Mouse (Mus musculus) hindbrain, embryonic 16.5 days (tissue): ENCODE measurements around the gene Sh2d2a. TPM values are rescaled to one million over a fixed set of nuclear protein-coding genes. Genes with fewer than 3 reads are reported as not detected.
"Not testable (repeated sequence)": the region's sequence is repeated elsewhere in the genome, so short reads cannot be mapped to it uniquely, and the experiment has no call there.

Experiments
- ATAC-seq: fragments of 200-750 bp; cut with Nextera tagmentation; 2 replicates; pipeline ENCODE4 v1.8.0; 2017; ENCODE audit warnings: moderate TSS enrichment, moderate library complexity
- H3K27ac ChIP-seq: fragments of 300-500 bp; sonication (generic); 2 replicates; pipeline ENCODE4 v1.5.1; 2014; ENCODE audit warnings: low read depth, mild to moderate bottlenecking, control low read depth, low read length, moderate library complexity
- H3K27me3 ChIP-seq: fragments of 300-500 bp; sonication (generic); replicated peaks from 2 replicates; pipeline ENCODE4 v1.6.1; 2014; ENCODE audit warnings: low read length; ENCODE audit not compliant: control insufficient read depth, insufficient read depth
- H3K36me3 ChIP-seq: fragments of 300-500 bp; sonication (generic); 2 replicates; pipeline ENCODE4 v1.6.1; 2014; ENCODE audit warnings: mild to moderate bottlenecking, low read length, moderate library complexity, mixed read lengths; ENCODE audit not compliant: control insufficient read depth, insufficient read depth
- H3K4me1 ChIP-seq: fragments of 300-500 bp; sonication (generic); 2 replicates; pipeline ENCODE4 v1.6.1; 2014; ENCODE audit warnings: low read depth, low read length; ENCODE audit not compliant: control insufficient read depth, insufficient read depth
- H3K4me2 ChIP-seq: fragments of 300-500 bp; sonication (generic); 2 replicates; pipeline ENCODE4 v1.6.1; 2014; ENCODE audit warnings: mild to moderate bottlenecking, low read length, control low read depth, moderate library complexity
- H3K4me3 ChIP-seq: fragments of 300-500 bp; sonication (generic); 2 replicates; pipeline ENCODE4 v1.5.1; 2014; ENCODE audit warnings: mild to moderate bottlenecking, low read length, control low read depth, moderate library complexity
- H3K9ac ChIP-seq: fragments of 300-500 bp; sonication (generic); 2 replicates; pipeline ENCODE4 v1.6.1; 2014; ENCODE audit warnings: low read depth, mild to moderate bottlenecking, control low read depth, low read length, moderate library complexity
- H3K9me3 ChIP-seq: fragments of 300-500 bp; sonication (generic); 2 replicates; pipeline ENCODE4 v1.6.1; 2014; ENCODE audit warnings: mild to moderate bottlenecking, low read length, moderate library complexity; ENCODE audit not compliant: control insufficient read depth
- WGBS: fragments of 180-500 bp; shearing (Covaris S2); extraction: QIAGEN DNeasy Blood & Tissue Kit; methylation state at CpG from one replicate; pipeline ENCODE4 v1.1.7; 2014; 5-methylcytosine and 5-hydroxymethylcytosine counted together
- polyA plus RNA-seq: library from polyadenylated mRNA; unstranded; fragments of >200 nt; fragmentation: Nextera tagmentation; extraction: Ambion mirVana; gene quantifications from 2 replicates; pipeline ENCODE4 v1.2.1, GENCODE M21; 2015

Gene Sh2d2a
- polyA plus RNA-seq, 1 experiment from 2014 or later = not detected

DNA sequence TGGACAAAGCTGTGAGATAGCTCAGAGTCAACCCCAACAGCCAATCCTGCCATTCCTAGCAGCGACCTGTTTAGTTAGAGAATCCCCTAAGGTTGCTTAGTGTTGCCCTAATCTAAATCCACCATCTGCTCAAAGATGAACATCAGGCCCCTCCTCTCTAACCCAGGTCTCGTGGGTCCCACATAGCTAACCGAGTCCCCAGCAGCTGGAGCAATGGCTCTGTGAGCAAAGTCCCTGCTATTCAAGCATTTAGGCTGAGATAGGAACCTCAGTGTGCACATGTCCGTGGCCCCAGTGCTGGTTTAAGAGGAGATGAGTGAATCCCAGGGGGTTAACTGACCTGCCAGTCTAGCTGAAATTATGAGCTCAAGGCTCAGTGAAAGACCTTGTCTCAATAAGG is 369 bp upstream of the Sh2d2a start:
- no peaks in the 10 kb centered on the region for H3K4me1 ChIP-seq
- no peaks in the 10 kb centered on the region for H3K27me3 ChIP-seq
- H3K4me3 ChIP-seq = no peak overlapping the region
- H3K9ac ChIP-seq = no peak overlapping the region
- ATAC-seq = no peak
- H3K9me3 ChIP-seq = no peaks in the 10 kb centered on the region
- 71% methylated on average over 4 of the region's 4 CpGs for WGBS
- H3K4me2 ChIP-seq = no peak overlapping the region
- H3K36me3 ChIP-seq = no peaks in the 10 kb centered on the region
- H3K27ac ChIP-seq = no peak overlapping the region

DNA sequence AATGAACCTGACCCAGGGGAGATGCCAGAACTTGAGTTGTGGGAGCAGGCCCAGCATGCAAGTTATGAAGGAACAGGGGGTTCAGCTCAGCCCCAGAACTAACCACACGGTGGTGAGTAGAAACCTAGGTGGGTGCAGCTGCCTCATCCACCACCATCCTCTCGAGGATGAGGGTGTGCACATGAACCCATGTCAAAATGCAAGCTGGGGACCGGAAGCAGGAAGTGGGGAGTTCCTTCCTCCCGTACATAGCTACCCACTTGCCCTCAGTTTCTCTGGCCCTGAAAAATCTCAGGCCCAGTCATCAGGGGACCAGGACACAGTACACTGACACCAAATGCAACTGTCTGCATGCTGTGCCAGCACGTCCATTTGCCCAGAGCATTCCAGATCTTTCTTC is 1.1 kb downstream of the Sh2d2a start:
- H3K36me3 ChIP-seq = no peaks in the 10 kb centered on the region
- no peaks in the 10 kb centered on the region for H3K27me3 ChIP-seq
- no peak overlapping the region for H3K4me2 ChIP-seq
- H3K4me3 ChIP-seq = no peak overlapping the region
- WGBS = 67% methylated on average over 5 of the region's 5 CpGs
- no peak for ATAC-seq
- H3K9ac ChIP-seq = no peak overlapping the region
- no peaks in the 10 kb centered on the region for H3K9me3 ChIP-seq
- no peaks in the 10 kb centered on the region for H3K4me1 ChIP-seq
- no peak overlapping the region for H3K27ac ChIP-seq

DNA sequence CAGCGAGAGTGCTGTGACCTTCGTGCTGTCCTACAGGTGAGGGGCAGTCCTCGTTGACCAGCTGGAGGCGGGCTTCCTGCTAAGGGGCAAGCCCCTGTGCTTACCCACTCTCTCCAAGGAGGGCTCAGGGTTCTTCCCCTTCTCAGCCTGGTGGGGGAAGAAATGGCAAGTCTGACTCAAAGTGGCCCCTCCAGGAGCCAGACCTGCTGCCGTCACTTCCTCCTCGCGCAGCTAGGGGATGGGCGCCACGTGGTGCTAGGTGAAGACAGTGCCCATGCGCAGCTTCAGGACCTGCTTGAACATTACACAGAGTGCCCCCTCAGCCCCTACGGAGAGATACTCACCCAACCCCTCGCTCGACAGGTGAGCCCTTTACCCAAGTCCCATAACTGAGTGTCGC is 2.6 kb downstream of the Sh2d2a start:
- H3K4me1 ChIP-seq = peaks cover 1% of the 10 kb centered on the region; the same call in 1 of the 2 replicates
- WGBS = 88% methylated on average over 14 of the region's 14 CpGs

DNA sequence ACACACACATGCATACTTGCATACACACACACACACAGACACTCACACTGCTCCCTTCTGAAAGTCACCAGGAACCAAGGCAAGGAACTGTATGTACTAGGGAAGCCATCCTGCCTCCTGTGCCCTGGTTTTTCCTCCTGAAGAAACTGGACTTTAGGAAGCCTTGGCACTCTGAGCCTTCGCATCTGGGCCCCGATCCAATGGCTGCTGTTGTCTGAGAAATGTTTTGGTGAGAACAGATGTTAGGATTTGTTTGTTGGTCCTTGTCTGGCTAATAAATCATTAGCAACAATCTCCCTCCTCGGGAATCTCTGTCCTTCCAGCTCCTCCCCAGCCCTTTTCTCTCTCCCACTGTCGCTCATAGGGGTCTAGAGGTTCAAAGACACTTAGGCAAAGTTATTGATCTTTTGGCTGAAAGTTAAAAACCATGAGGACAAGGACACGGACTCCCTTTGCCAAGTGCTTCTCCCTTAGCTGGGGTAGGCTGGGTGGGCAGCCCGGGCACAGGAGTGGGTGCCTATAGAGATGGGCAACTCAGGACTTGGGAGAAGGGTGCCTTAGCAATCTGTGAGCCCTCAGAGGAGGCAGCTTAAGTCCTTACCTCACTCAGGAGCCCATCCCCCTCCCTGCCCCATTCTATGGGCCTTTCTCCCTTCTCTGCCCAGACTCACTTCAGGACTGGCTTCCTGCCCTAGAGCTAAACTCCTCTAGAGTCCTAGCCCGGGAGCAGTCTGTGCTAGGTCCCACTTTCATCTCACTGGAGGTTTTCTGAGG is 8.4 kb downstream of the Sh2d2a start:
- Histone ChIP-seq H3K4me2 (no peak overlapping the region), H3K36me3 (peaks cover 15% of the 10 kb centered on the region), H3K4me3 (no peak overlapping the region), H3K27ac (no peak overlapping the region), H3K9me3 (no peaks in the 10 kb centered on the region), H3K4me1 (peaks cover 2% of the 10 kb centered on the region; the same call in 1 of the 2 replicates), H3K9ac (no peak overlapping the region), H3K27me3 (no peaks in the 10 kb centered on the region)
- WGBS = 57% methylated on average over 7 of the region's 7 CpGs
- ATAC-seq = no peak

More for the DNA sequence above, 2.6 kb downstream of the Sh2d2a start:
- Histone ChIP-seq H3K4me3 (no peak overlapping the region), H3K27me3 (no peaks in the 10 kb centered on the region), H3K27ac (no peak overlapping the region), H3K4me2 (no peak overlapping the region), H3K9me3 (no peaks in the 10 kb centered on the region), H3K9ac (no peak overlapping the region), H3K36me3 (no peaks in the 10 kb centered on the region)
- no peak for ATAC-seq

DNA sequence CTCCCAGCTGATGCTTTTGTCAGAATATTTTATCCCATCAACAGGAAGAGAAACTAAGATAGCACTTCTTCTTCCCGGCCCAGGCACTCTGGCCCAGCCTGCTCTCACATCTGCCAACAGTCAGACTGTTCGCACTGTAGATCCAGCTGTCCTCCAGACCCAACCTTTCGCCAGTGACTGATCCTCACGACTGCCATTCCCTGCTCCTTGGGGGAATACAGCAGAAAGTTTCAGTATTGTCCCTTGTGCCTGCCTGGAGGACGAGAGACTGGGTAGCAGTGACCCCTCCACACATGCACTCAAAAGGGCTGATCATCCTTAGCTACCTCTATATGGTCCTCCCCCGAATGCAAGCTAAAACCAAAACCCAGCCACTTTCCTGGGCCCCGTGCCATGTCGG is 9.4 kb downstream of the Sh2d2a start:
- Histone ChIP-seq H3K4me1 (peaks cover 2% of the 10 kb centered on the region; the same call in 1 of the 2 replicates), H3K27ac (no peak overlapping the region), H3K4me3 (no peak overlapping the region), H3K4me2 (no peak overlapping the region), H3K27me3 (no peaks in the 10 kb centered on the region), H3K9ac (no peak overlapping the region), H3K36me3 (peaks cover 15% of the 10 kb centered on the region), H3K9me3 (no peaks in the 10 kb centered on the region)
- WGBS = 84% methylated on average over 8 of the region's 8 CpGs
- ATAC-seq = no peak

DNA sequence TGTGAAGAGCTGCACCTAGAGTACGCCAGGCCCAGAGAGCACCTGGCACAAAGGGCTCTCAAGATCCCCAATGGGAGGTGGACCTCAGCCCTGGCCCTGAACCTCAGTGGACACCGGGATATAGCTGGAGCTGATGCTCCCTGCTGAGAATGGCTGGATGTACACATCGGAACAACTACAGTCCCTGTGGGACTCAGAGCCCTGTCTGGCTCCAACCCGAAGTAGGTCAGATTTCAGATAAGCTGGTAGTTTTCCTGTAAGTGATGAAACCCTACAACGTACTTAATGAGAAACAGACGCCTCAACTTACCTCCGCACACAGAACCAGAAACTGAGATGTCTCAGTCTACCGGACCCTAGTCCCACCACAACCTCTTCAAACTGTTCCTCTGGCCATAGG is 11.1 kb downstream of the Sh2d2a start:
- H3K4me3 ChIP-seq = no peak overlapping the region
- no peak overlapping the region for H3K4me2 ChIP-seq
- peaks cover 21% of the 10 kb centered on the region for H3K36me3 ChIP-seq
- no peak overlapping the region for H3K9ac ChIP-seq
- WGBS = 89% methylated on average over 8 of the region's 8 CpGs
- no peak for ATAC-seq
- peaks cover 2% of the 10 kb centered on the region; the same call in 1 of the 2 replicates for H3K4me1 ChIP-seq
- H3K27ac ChIP-seq = no peak overlapping the region
- H3K9me3 ChIP-seq = no peaks in the 10 kb centered on the region
- H3K27me3 ChIP-seq = no peaks in the 10 kb centered on the region

DNA sequence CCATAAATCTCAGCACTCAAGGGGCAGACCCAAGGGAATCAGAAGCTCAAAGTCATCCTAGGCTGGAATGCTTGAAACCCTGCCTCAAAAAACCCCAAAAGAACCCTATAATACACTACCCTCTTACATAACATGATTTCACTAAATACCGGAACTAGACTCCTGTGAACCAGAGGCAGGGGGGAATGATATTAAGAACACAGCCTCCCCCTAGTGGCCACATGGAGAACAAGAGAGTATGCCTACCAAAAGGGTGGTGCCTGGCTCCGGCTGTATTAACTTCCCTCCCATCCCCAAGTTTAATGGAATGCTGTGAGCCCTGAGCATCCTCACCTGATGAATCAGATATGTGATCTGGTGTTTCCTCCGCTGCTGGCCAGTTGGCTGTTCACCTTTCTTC is 13.3 kb downstream of the Sh2d2a start:
- Histone ChIP-seq H3K4me2 (no peak overlapping the region), H3K27ac (no peak overlapping the region), H3K9ac (no peak overlapping the region), H3K4me1 (no peaks in the 10 kb centered on the region), H3K36me3 (peaks cover 30% of the 10 kb centered on the region), H3K9me3 (no peaks in the 10 kb centered on the region), H3K4me3 (no peak overlapping the region), H3K27me3 (no peaks in the 10 kb centered on the region)
- 25% methylated on average over 3 of the region's 3 CpGs for WGBS
- peak; percentile 60; the same call in 1 of the 2 replicates for ATAC-seq

DNA sequence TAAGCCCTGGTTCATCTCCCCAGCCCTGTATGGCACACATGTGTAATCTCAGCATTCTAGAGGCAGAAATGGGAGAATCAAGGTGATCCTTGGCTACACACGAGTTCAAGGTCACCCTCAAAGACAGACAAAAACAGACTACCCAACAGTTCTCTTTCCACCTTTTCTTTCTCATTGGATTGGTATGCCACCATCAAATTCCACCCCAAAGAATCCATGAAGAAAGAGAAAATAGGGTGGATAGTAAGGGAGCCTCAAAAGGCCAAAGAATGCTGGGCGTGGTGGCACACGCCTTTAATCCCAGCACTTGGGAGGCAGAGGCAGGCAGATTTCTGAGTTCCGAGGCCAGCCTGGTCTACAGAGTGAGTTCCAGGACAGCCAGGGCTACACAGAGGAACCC is 17.6 kb downstream of the Sh2d2a start:
- not testable (repeated sequence) for H3K27ac ChIP-seq, H3K4me1 ChIP-seq, H3K27me3 ChIP-seq, H3K9ac ChIP-seq, ATAC-seq, H3K4me2 ChIP-seq, H3K9me3 ChIP-seq, H3K4me3 ChIP-seq
- WGBS = 96% methylated on average over 4 of the region's 4 CpGs
- peaks cover 31% of the 10 kb centered on the region for H3K36me3 ChIP-seq

DNA sequence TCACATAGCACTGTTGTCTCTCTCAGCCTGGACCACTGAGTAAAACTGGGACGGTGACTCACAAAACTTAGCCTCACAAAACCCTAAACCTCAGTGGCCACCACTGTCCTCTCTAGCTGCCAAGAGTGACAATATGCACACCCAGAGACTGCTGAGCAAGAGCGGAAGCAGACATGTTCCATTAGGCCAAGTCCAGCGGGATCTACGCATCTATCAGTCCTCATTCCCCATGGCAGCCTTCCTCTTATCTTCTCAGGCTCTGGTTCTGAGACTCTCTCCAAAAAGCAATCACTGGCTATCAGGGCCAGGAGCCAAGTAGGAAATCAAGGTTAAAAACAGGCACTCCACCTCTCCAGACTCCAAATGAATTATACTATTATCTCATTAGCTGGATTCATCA is 31.2 kb downstream of the Sh2d2a start:
- H3K4me1 ChIP-seq = peaks cover 3% of the 10 kb centered on the region
- H3K9ac ChIP-seq = no peak overlapping the region
- H3K36me3 ChIP-seq = 0 out of 2 replicates have a peak, but pooled peaks cover 3% of the 10 kb centered on the region
- H3K27ac ChIP-seq = no peak overlapping the region
- H3K9me3 ChIP-seq = no peaks in the 10 kb centered on the region
- WGBS = 96% methylated on average over 4 of the region's 4 CpGs
- H3K27me3 ChIP-seq = no peaks in the 10 kb centered on the region
- no peak overlapping the region for H3K4me2 ChIP-seq
- H3K4me3 ChIP-seq = no peak overlapping the region
- ATAC-seq = no peak
